Mouse (Mus musculus): ENCODE data around the gene Sbp. TPM values are rescaled to one million over a fixed set of nuclear protein-coding genes. Genes with fewer than 3 reads are reported as not detected.

Gene Sbp
- polyA plus RNA-seq, 1 experiment from 2014 or later, result not detected

GRCm38 (mm10) chr17:23993559-23994428 is 52.3 kb downstream of the Sbp start:
- no peak overlapping the region for H3K27ac ChIP-seq
- H3K4me1 ChIP-seq, result peaks cover 20% of the 10 kb centered on the region
- H3K4me2 ChIP-seq, result peak overlapping the region; percentile 52
- peak overlapping the region; percentile 21 for H3K4me3 ChIP-seq
- 9% methylated on average over 31 of the region's 31 CpGs for WGBS
- peak overlapping the region; percentile 10; the same call in 1 of the 2 replicates for H3K9ac ChIP-seq
- peak; percentile 55 for ATAC-seq (ENCODE audit: borderline replicate concordance, extremely low read depth, low FRiP score, low TSS enrichment)
- no peaks in the 10 kb centered on the region for H3K36me3 ChIP-seq
- H3K27me3 ChIP-seq, result no peaks in the 10 kb centered on the region
- H3K9me3 ChIP-seq, result no peaks in the 10 kb centered on the region

GRCm38 (mm10) chr17:23994667-23995066 is 53.2 kb downstream of the Sbp start:
- H3K4me3 ChIP-seq, result no peak overlapping the region
- H3K27ac ChIP-seq, result no peak overlapping the region
- peaks cover 20% of the 10 kb centered on the region for H3K4me1 ChIP-seq
- H3K4me2 ChIP-seq, result no peak overlapping the region
- H3K9ac ChIP-seq, result no peak overlapping the region
- no peaks in the 10 kb centered on the region for H3K9me3 ChIP-seq
- no peak for ATAC-seq (ENCODE audit: borderline replicate concordance, extremely low read depth, low FRiP score, low TSS enrichment)
- no peaks in the 10 kb centered on the region for H3K27me3 ChIP-seq
- H3K36me3 ChIP-seq, result no peaks in the 10 kb centered on the region
- 73% methylated on average over 7 of the region's 7 CpGs for WGBS

Other genes with a start within 250 kb of the Sbp start
- gene 1520401A03Rik, start 218.9 kb upstream of the Sbp start, polyA plus RNA-seq (2015; fragmentation: Nextera tagmentation; extraction: Ambion mirVana), result 0.09 and 0.28 TPM in 2 replicates
- 61.7 and 68.6 TPM in 2 replicates for gene Pkmyt1, start 215.3 kb upstream of the Sbp start, polyA plus RNA-seq (2015; fragmentation: Nextera tagmentation; extraction: Ambion mirVana)
- gene Paqr4, start 200.8 kb upstream of the Sbp start, polyA plus RNA-seq (2015; fragmentation: Nextera tagmentation; extraction: Ambion mirVana), result 43.9 and 46.7 TPM in 2 replicates
- gene Kremen2, start 195.8 kb upstream of the Sbp start, polyA plus RNA-seq (2015; fragmentation: Nextera tagmentation; extraction: Ambion mirVana), result 0.38 and 1.1 TPM in 2 replicates
- gene Flywch1, start 170.1 kb upstream of the Sbp start, polyA plus RNA-seq (2015; fragmentation: Nextera tagmentation; extraction: Ambion mirVana), result 70.5 TPM in 2 replicates
- gene Flywch2, start 155.6 kb upstream of the Sbp start, polyA plus RNA-seq (2015; fragmentation: Nextera tagmentation; extraction: Ambion mirVana), result 28.4 and 29.1 TPM in 2 replicates
- gene Srrm2, start 151.1 kb upstream of the Sbp start, polyA plus RNA-seq (2015; fragmentation: Nextera tagmentation; extraction: Ambion mirVana), result 416 and 431 TPM in 2 replicates
- gene Elob, start 112.5 kb upstream of the Sbp start, polyA plus RNA-seq (2015; fragmentation: Nextera tagmentation; extraction: Ambion mirVana), result 927 and 1,006 TPM in 2 replicates
- 0.12 TPM in 1 of 2 replicates, not detected in the other for gene Prss33, start 105.6 kb upstream of the Sbp start, polyA plus RNA-seq (2015; fragmentation: Nextera tagmentation; extraction: Ambion mirVana)
- not detected in 2 replicates for gene Prss32, start 97.8 kb upstream of the Sbp start, polyA plus RNA-seq (2015; fragmentation: Nextera tagmentation; extraction: Ambion mirVana)
- 1.1 and 1.3 TPM in 2 replicates for gene Prss41, start 97.5 kb upstream of the Sbp start, polyA plus RNA-seq (2015; fragmentation: Nextera tagmentation; extraction: Ambion mirVana)
- not detected in 2 replicates for gene Prss21, start 73.6 kb upstream of the Sbp start, polyA plus RNA-seq (2015; fragmentation: Nextera tagmentation; extraction: Ambion mirVana)
- gene Dcpp1, start 60.8 kb upstream of the Sbp start, polyA plus RNA-seq (2015; fragmentation: Nextera tagmentation; extraction: Ambion mirVana), result 0.71 TPM in 1 of 2 replicates, not detected in the other
- gene Dcpp2, start 60.8 kb upstream of the Sbp start, polyA plus RNA-seq (2015; fragmentation: Nextera tagmentation; extraction: Ambion mirVana), result not detected in 2 replicates
- gene Dcpp3, start 24.2 kb upstream of the Sbp start, polyA plus RNA-seq (2015; fragmentation: Nextera tagmentation; extraction: Ambion mirVana), result 1.8 and 2.0 TPM in 2 replicates
- gene Sbpl, start 13.6 kb downstream of the Sbp start, polyA plus RNA-seq (2015; fragmentation: Nextera tagmentation; extraction: Ambion mirVana), result not detected in 2 replicates
- gene Prss30, start 38.9 kb downstream of the Sbp start, polyA plus RNA-seq (2015; fragmentation: Nextera tagmentation; extraction: Ambion mirVana), result 0.10 and 0.20 TPM in 2 replicates
- 1.4 and 1.6 TPM in 2 replicates for gene Prss22, start 56.4 kb downstream of the Sbp start, polyA plus RNA-seq (2015; fragmentation: Nextera tagmentation; extraction: Ambion mirVana)
- gene Prss27, start 96.5 kb downstream of the Sbp start, polyA plus RNA-seq (2015; fragmentation: Nextera tagmentation; extraction: Ambion mirVana), result 0.39 TPM in 1 of 2 replicates, not detected in the other
- 68.1 and 69.0 TPM in 2 replicates for gene Kctd5, start 131.8 kb downstream of the Sbp start, polyA plus RNA-seq (2015; fragmentation: Nextera tagmentation; extraction: Ambion mirVana)
- gene Pdpk1, start 209.3 kb downstream of the Sbp start, polyA plus RNA-seq (2015; fragmentation: Nextera tagmentation; extraction: Ambion mirVana), result 30.3 and 34.5 TPM in 2 replicates
- gene Amdhd2, start 222.1 kb downstream of the Sbp start, polyA plus RNA-seq (2015; fragmentation: Nextera tagmentation; extraction: Ambion mirVana), result 33.2 and 34.5 TPM in 2 replicates
- gene Atp6v0c, start 228.0 kb downstream of the Sbp start, polyA plus RNA-seq (2015; fragmentation: Nextera tagmentation; extraction: Ambion mirVana), result 447 and 455 TPM in 2 replicates

Data from lung, embryonic 15.5 days (tissue).